Mouse (Mus musculus): ENCODE measurements around the gene Tbc1d24.

GRCm38 (mm10) chr17:24206451-24207351 is 1.3 kb upstream of the Tbc1d24 start:
- peak; percentile 25 for TF ChIP-seq CTCF (IDR thresholded peaks at IDR 0.05)
- no peak for TF ChIP-seq EP300 (IDR thresholded peaks at IDR 0.05)

Measured in lung, postnatal 0 days (tissue).